Mouse (Mus musculus) left cerebral cortex, postnatal 36 days (tissue): ENCODE measurements around the gene Nfkbib. TPM values are rescaled to one million over a fixed set of nuclear protein-coding genes. Genes with fewer than 3 reads are reported as not detected.

Source experiments
- DNase-seq, 2 experiments: peaks; one replicate each; pipeline ENCODE4 v3.0.0; 2021 to 2022; ENCODE audit warnings: low spot score in 2 of 2, mixed read lengths in 1 of 2
- intact Hi-C: fragments of 180-260 bp; cut with DNase I; formaldehyde crosslinking; loops from one replicate; pipeline ENCODE4 v1.15.1; 2025
- total RNA-seq, 2 experiments: library from RNA; stranded (reverse); gene quantifications; 2 replicates each; pipeline ENCODE4 v1.2.3; 2021

The Nfkbib gene
- total RNA-seq, 2 experiments from 2014 or later = 34.7 to 38.9 TPM

- intact Hi-C loops = no loop called here
- DNase-seq = no peak
These were observed 34.8 kb upstream of the Nfkbib start for GRCm38 (mm10) chr7:28801901-28802670.

- intact Hi-C loops = no loop called here
- DNase-seq = no peak
These were observed 34.1 kb upstream of the Nfkbib start for GRCm38 (mm10) chr7:28801451-28801850.

- intact Hi-C loops = loop anchor here (5.0 kb wide), 1 partner anchor 172 kb away; no protein-coding TSS in a partner anchor
- DNase-seq = no peak
These were observed 32.7 kb upstream of the Nfkbib start for GRCm38 (mm10) chr7:28799994-28800393.

GRCm38 (mm10) chr7:28796562-28796975 is 29.3 kb upstream of the Nfkbib start:
- DNase-seq = peak; percentile 75
- intact Hi-C loops = loop anchor here (2.0 to 5.0 kb wide), 2 partner anchors 70 to 176 kb away; no protein-coding TSS in a partner anchor

- intact Hi-C loops = loop anchor here (2.0 to 5.0 kb wide), 2 partner anchors 71 to 176 kb away; no protein-coding TSS in a partner anchor
- DNase-seq = no peak
These were observed 28.5 kb upstream of the Nfkbib start for GRCm38 (mm10) chr7:28795832-28796231.

- intact Hi-C loops = no loop called here
These were observed 27.2 kb upstream of the Nfkbib start for GRCm38 (mm10) chr7:28794496-28794895.

GRCm38 (mm10) chr7:28793834-28794233 is 26.5 kb upstream of the Nfkbib start:
- intact Hi-C loops = no loop called here
- no peak for DNase-seq

More at GRCm38 (mm10) chr7:28794496-28794895, 27.2 kb upstream of the Nfkbib start:
- no peak for DNase-seq

- intact Hi-C loops = no loop called here
- DNase-seq = no peak
These were observed 25.3 kb upstream of the Nfkbib start for GRCm38 (mm10) chr7:28792391-28793185.

GRCm38 (mm10) chr7:28791706-28792105 is 24.4 kb upstream of the Nfkbib start:
- intact Hi-C loops = no loop called here
- no peak for DNase-seq

- intact Hi-C loops = no loop called here
- no peak for DNase-seq
These were observed 22.9 kb upstream of the Nfkbib start for GRCm38 (mm10) chr7:28790066-28790806.

- intact Hi-C loops = loop anchor here (10.0 kb wide), 1 partner anchor 246 kb away; no protein-coding TSS in a partner anchor
- DNase-seq = no peak
These were observed 21.9 kb upstream of the Nfkbib start for GRCm38 (mm10) chr7:28789235-28789634.

- intact Hi-C loops = loop anchor here (10.0 kb wide), 1 partner anchor 246 kb away; no protein-coding TSS in a partner anchor
These were observed 21.2 kb upstream of the Nfkbib start, which contains the start of gene Rinl for GRCm38 (mm10) chr7:28788307-28789195. TSS of gene Rinl (plus strand) at chr7:28788969.

GRCm38 (mm10) chr7:28787884-28788283 is 20.6 kb upstream of the Nfkbib start:
- intact Hi-C loops = loop anchor here (10.0 kb wide), 1 partner anchor 247 kb away; no protein-coding TSS in a partner anchor

More at GRCm38 (mm10) chr7:28788307-28789195, 21.2 kb upstream of the Nfkbib start, which contains the start of gene Rinl:
- DNase-seq = no peak

GRCm38 (mm10) chr7:28785161-28785560 is 17.8 kb upstream of the Nfkbib start:
- intact Hi-C loops = loop anchor here (10.0 kb wide), 1 partner anchor 250 kb away; no protein-coding TSS in a partner anchor
- no peak for DNase-seq

More at GRCm38 (mm10) chr7:28787884-28788283, 20.6 kb upstream of the Nfkbib start:
- DNase-seq = no peak

- no peak for DNase-seq
- intact Hi-C loops = loop anchor here (10.0 kb wide), 1 partner anchor 254 kb away; no protein-coding TSS in a partner anchor
These were observed 13.9 kb upstream of the Nfkbib start for GRCm38 (mm10) chr7:28781261-28781663.

GRCm38 (mm10) chr7:28780857-28781256 is 13.5 kb upstream of the Nfkbib start:
- peak; percentile 32 to 33 for DNase-seq
- intact Hi-C loops = loop anchor here (10.0 kb wide), 1 partner anchor 254 kb away; no protein-coding TSS in a partner anchor

GRCm38 (mm10) chr7:28780067-28780658 is 12.9 kb upstream of the Nfkbib start:
- intact Hi-C loops = loop anchor here (10.0 kb wide), 1 partner anchor 255 kb away; no protein-coding TSS in a partner anchor

GRCm38 (mm10) chr7:28778825-28779224 is 11.5 kb upstream of the Nfkbib start:
- intact Hi-C loops = no loop called here

More at GRCm38 (mm10) chr7:28780067-28780658, 12.9 kb upstream of the Nfkbib start:
- DNase-seq = peak; percentile 78 to 88

More at GRCm38 (mm10) chr7:28778825-28779224, 11.5 kb upstream of the Nfkbib start:
- no peak for DNase-seq
